Mouse (Mus musculus): Measurements from ENCODE around the gene Hcrtr2. TPM values are rescaled to one million over a fixed set of nuclear protein-coding genes. Genes with fewer than 3 reads are reported as not detected.

The Hcrtr2 gene
- 1 to 10 TPM; 3.6 to 5.2 TPM for total RNA-seq (2023)

DNA sequence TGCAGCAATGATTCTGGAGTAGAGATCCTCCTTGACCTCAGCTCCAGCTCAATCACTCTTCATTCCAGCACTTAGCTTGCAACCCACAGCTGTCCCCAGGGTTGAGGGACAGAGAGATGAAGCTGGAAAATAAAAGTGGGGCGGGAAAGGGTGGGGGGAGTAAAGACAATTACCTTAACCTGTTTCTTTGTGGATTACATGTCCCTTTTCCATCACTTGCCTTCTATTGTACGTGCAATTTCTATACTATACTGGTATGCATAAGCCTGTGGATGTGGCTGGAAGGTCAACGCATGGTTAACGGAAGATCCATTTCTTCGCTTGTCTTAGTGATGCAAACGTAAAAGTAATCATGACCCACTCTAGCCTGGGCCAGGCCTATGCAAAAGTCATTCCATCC lies at the start of gene Hcrtr2:
Gene Hcrtr2, minus strand, starts transcription at position 101 of the 400 bp plus-strand sequence.

DNA sequence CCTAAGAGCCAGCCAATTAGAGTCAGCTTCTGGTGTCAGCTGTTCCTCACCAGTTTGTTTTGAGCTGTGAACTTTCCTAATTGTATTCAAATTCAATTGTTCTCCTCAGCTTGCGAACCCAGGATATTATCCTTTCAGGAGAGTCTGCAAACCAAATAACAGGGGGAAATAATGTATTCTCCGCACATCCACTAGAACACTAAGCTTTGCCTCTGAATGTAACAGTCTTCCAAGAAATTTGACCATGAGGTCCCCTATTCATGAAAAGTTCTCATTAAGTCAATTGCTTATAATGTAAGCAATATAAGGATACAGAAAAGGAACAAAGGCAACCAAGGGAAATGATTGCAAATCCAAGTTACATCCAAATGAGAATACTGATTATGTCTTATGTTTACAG lies 110.1 kb downstream of the Hcrtr2 start, which contains the start of gene Gfral:
Gene Gfral, minus strand, starts transcription at position 101 of the 400 bp plus-strand sequence.

Other genes with a start within 250 kb of the Hcrtr2 start
- gene Gfral, start 110.2 kb downstream of the Hcrtr2 start, total RNA-seq (2023): not detected
- under 1 TPM; 0.18 to 0.38 TPM for gene Fam83b, start 243.3 kb upstream of the Hcrtr2 start, total RNA-seq (2023)